Mouse (Mus musculus) liver, embryonic 14.5 days (tissue): Measurements from ENCODE around the gene Fam219a. TPM values are rescaled to one million over a fixed set of nuclear protein-coding genes. Genes with fewer than 3 reads are reported as not detected.

ENCODE experiments used
- ATAC-seq: fragments of 200-750 bp; cut with Nextera tagmentation; 2 replicates; pipeline ENCODE4 v1.8.0; 2017; ENCODE audit warnings: moderate number of reproducible peaks, mild to moderate bottlenecking, moderate library complexity; ENCODE audit not compliant: insufficient read depth
- DNase-seq, 3 experiments: peaks; one replicate each; pipeline ENCODE4 v3.0.0-alpha.2; 2012 to 2013; ENCODE audit warnings: low read depth in 3 of 3, low spot score in 3 of 3
- H3K27ac ChIP-seq: fragments of 300-500 bp; sonication (generic); 2 replicates; pipeline ENCODE4 v1.5.1; 2014; ENCODE audit warnings: moderate library complexity, mild to moderate bottlenecking, control low read depth, inconsistent platforms
- H3K27me3 ChIP-seq: fragments of 300-500 bp; sonication (generic); 2 replicates; pipeline ENCODE4 v1.6.1; 2014; ENCODE audit warnings: mild to moderate bottlenecking, low read length, moderate library complexity; ENCODE audit not compliant: control insufficient read depth, insufficient read depth
- H3K36me3 ChIP-seq: fragments of 300-500 bp; sonication (generic); replicated peaks from 2 replicates; pipeline ENCODE4 v1.6.1; 2014; ENCODE audit warnings: low read depth; ENCODE audit not compliant: control insufficient read depth, insufficient read depth
- H3K4me1 ChIP-seq, 2 experiments: fragments of 200-500 bp in 1 of 2; fragments of 300-500 bp in 1 of 2; sonication (generic) in 1 of 2; replicated peaks; 2 replicates each; pipeline ENCODE4 v1.6.1; 2012 to 2014; ENCODE audit warnings: antibody characterized with exemption in 1 of 2, inconsistent platforms in 1 of 2, low read length in 1 of 2; ENCODE audit not compliant: control insufficient read depth in 2 of 2, insufficient read depth in 2 of 2
- H3K4me2 ChIP-seq: fragments of 300-500 bp; sonication (generic); 2 replicates; pipeline ENCODE4 v1.6.1; 2014; ENCODE audit warnings: low read depth, mild to moderate bottlenecking, control low read depth, moderate library complexity
- H3K4me3 ChIP-seq, 2 experiments: fragments of 200-500 bp in 1 of 2; fragments of 300-500 bp in 1 of 2; sonication (generic) in 1 of 2; 2 replicates each; pipeline ENCODE4 v1.5.1; 2012 to 2014; ENCODE audit warnings: low read depth in 2 of 2, low read length in 2 of 2, mild to moderate bottlenecking in 2 of 2, control low read depth in 1 of 2, inconsistent platforms in 1 of 2, moderate library complexity in 1 of 2; ENCODE audit not compliant: insufficient read depth in 1 of 2
- H3K9ac ChIP-seq: fragments of 300-500 bp; sonication (generic); replicated peaks from 2 replicates; pipeline ENCODE4 v1.6.1; 2014; ENCODE audit warnings: mild to moderate bottlenecking, control low read depth, moderate library complexity
- H3K9me3 ChIP-seq: fragments of 300-500 bp; sonication (generic); 2 replicates; pipeline ENCODE4 v1.6.1; 2016; ENCODE audit warnings: low read length, mixed read lengths; ENCODE audit not compliant: control insufficient read depth
- CTCF ChIP-seq: IDR thresholded peaks from 2 replicates; pipeline ENCODE4 v1.5.1; 2016; ENCODE audit warnings: antibody characterized with exemption, low read depth, control low read depth
- EP300 ChIP-seq: IDR thresholded peaks from 2 replicates; pipeline ENCODE4 v1.6.1; 2016; ENCODE audit warnings: antibody characterized with exemption, low read depth
- WGBS: fragments of 180-500 bp; shearing (Covaris S2); extraction: QIAGEN DNeasy Blood & Tissue Kit; methylation state at CpG from one replicate; pipeline ENCODE4 v1.1.7; 2014; ENCODE audit not compliant: insufficient replicate concordance; 5-methylcytosine and 5-hydroxymethylcytosine counted together
- polyA plus RNA-seq, 2 experiments: library from polyadenylated mRNA; depleted of rRNA in 1 of 2; stranded (reverse) in 1 of 2; unstranded in 1 of 2; fragments of >200 nt; fragmentation: Nextera tagmentation in 1 of 2; extraction: Ambion mirVana in 1 of 2; gene quantifications; 2 replicates each; pipeline versions ENCODE4 v1.2.1 to v1.2.3; 2012 to 2014

The Fam219a gene
- polyA plus RNA-seq, 2 experiments = 0.38 to 1.8 TPM

DNA sequence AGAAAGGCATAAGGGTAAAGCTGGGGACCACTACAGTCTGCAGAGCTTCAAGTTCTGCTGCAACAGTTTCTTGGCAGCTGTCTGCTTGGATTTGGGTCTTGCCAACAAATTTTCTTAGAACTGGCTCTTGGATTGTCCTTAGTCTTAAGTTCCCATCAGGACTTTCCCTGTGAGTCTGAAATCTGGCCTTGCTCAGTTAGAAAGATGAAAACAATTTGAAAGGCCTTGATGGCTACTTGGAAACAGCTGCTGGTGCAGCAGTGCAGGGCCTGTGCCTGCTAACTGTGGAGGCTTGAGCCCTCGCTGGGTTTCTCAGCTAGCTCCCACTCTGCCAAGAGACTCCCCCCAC lies 89.9 kb downstream of the Fam219a start:
- Histone ChIP-seq H3K4me1 (no peaks in the 10 kb centered on the region), H3K36me3 (no peaks in the 10 kb centered on the region), H3K9ac (no peak overlapping the region), H3K27ac (no peak overlapping the region), H3K4me3 (no peak overlapping the region), H3K27me3 (no peaks in the 10 kb centered on the region), H3K9me3 (no peaks in the 10 kb centered on the region), H3K4me2 (no peak overlapping the region)
- ATAC-seq = no peak
- 63% methylated on average over 1 of the region's 1 CpGs for WGBS
- DNase-seq = no peak
- no peak for TF ChIP-seq CTCF
- TF ChIP-seq EP300 = no peak

DNA sequence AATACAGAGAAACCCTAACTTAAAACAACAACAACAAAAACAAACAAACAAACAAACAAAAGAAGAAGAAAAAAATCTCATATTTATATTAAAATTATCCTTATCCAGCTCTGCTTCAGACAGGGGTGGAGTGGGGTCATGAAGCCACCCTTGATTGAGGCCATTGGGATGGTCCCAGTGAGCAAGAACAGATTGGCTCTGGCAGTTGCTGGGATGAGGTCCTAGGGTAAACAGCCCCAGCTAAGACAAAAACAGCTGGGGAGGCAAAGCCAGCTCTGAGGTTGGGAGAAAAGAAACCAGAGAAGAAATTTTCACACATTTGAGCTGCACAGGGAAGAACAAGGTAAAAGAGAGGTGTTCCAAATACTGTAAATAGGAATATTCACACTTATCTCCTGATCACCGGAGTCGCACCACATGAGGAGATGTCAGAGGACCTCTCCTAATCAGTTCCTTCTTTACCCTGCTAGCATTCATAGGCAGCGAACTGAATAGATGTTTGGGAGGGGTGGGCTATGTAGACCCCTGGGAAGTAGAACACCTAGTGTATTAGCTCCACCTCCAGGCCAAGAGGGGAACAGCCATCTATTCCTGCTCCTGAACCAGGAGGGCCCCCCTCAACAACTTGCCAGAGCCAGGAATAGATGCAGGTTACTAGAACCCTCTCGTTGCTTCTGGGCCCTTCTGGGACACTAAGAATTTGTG lies 90.4 kb downstream of the Fam219a start:
- Histone ChIP-seq H3K9ac (no peak overlapping the region), H3K4me1 (no peaks in the 10 kb centered on the region), H3K9me3 (no peaks in the 10 kb centered on the region), H3K4me2 (no peak overlapping the region), H3K27ac (no peak overlapping the region), H3K36me3 (no peaks in the 10 kb centered on the region), H3K27me3 (no peaks in the 10 kb centered on the region), H3K4me3 (no peak overlapping the region)
- WGBS = 55% methylated on average over 4 of the region's 4 CpGs
- TF ChIP-seq EP300 = no peak
- peak; percentile 22; the same call in 1 of the 2 replicates for TF ChIP-seq CTCF
- ATAC-seq (no peak), DNase-seq (no peak)

DNA sequence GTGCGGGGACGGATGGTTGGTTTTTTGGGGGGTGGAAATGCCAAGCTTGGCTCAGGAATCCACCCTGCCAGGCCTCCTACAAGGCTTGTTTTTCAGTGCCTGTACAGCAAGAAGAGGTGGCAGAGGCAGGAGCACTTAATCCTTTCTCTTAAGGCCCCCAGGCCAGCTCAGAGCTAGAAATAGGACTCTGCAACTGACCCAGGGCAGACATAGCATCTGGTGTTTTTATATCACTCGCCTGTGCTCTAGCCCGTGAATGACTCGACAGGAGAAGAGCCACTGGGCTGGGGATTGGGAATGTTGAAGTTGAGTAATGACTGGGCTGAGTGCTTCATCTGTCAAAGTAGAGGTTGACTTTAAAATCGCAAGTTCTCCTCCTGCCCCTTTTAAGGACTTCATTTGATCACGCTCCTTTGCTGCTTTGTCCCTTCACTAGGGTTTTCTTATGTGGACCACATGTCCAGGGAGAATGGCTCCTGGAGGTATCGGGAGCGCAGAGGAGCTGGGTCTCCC lies 91.6 kb downstream of the Fam219a start:
- Histone ChIP-seq H3K27ac (no peak overlapping the region), H3K27me3 (no peaks in the 10 kb centered on the region), H3K36me3 (no peaks in the 10 kb centered on the region), H3K4me2 (no peak overlapping the region), H3K9ac (no peak overlapping the region), H3K4me1 (no peaks in the 10 kb centered on the region), H3K4me3 (no peak overlapping the region), H3K9me3 (no peaks in the 10 kb centered on the region)
- ATAC-seq (no peak), DNase-seq (no peak)
- WGBS = 79% methylated on average over 9 of the region's 9 CpGs
- TF ChIP-seq CTCF = no peak
- TF ChIP-seq EP300 = no peak

DNA sequence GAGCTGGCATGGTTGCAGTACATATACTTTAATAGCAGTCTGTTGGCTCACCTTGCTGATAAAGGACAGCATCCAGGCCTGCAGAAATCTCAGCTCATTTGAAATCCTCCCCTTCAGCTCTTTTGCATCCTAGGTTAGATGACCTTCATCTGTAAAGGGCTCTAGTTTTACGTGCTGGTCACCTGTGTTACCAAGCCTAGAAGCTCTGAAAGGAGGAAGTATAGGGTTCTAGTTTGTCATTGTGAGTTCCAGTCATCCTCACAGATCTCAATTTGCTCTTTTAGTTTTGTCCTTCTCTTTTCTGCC lies 98.0 kb downstream of the Fam219a start:
- DNase-seq (no peak), ATAC-seq (no peak)
- H3K4me3 ChIP-seq = no peak overlapping the region
- no peaks in the 10 kb centered on the region for H3K4me1 ChIP-seq
- H3K4me2 ChIP-seq = no peak overlapping the region
- H3K27me3 ChIP-seq = no peaks in the 10 kb centered on the region
- WGBS = 55% methylated on average over 1 of the region's 1 CpGs
- H3K36me3 ChIP-seq = no peaks in the 10 kb centered on the region
- H3K9me3 ChIP-seq = no peaks in the 10 kb centered on the region
- TF ChIP-seq CTCF (no peak), EP300 (no peak)
- H3K9ac ChIP-seq = no peak overlapping the region
- H3K27ac ChIP-seq = no peak overlapping the region

DNA sequence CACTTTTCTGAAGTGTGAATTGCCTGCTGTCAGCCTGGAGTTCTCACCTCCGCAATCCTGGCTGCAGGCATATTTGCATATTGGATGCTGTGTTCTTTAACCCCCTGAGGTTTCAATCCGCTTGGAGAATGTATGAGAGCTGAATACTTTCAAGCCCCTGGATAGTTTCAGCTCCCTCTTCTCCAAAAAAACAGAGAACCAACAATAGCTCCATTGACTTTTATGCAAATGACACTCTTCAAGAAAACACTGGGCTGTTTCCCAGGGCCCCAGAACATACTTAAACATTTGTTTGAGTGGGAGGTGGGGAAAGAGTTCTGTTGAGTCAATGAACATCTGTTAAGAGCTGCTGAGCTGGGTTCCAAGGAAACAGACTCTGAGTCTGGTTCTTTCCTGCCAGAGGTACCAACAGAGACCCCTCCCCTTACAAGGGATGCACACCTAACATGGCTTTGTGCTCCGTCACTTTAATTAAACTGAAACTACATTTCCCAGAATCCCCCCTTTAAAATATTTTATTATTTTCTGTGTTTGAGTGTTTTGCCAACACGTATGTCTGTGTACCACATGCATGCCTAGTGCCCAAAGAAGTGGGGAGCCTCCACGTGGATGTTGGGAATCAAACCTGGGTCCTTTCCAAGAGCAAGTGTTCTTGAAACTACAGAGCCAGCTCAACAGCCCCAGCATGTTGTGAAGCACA lies 98.5 kb downstream of the Fam219a start:
- Histone ChIP-seq H3K9me3 (no peaks in the 10 kb centered on the region), H3K36me3 (no peaks in the 10 kb centered on the region), H3K4me1 (no peaks in the 10 kb centered on the region), H3K27ac (no peak overlapping the region), H3K4me3 (no peak overlapping the region), H3K4me2 (no peak overlapping the region), H3K9ac (no peak overlapping the region), H3K27me3 (no peaks in the 10 kb centered on the region)
- WGBS = 55% methylated on average over 5 of the region's 5 CpGs
- ATAC-seq (no peak), DNase-seq (no peak)
- TF ChIP-seq CTCF (no peak), EP300 (no peak)
